ENCODE assay signal across 7 mouse cellular contexts in genomic region chrX:7733571-7734156, GRCm38 (mm10). TPM values are rescaled to one million over a fixed set of nuclear protein-coding genes. Genes with fewer than 3 reads are reported as not detected.
A peak's percentile ranks its signal among the peaks of the same experiment; 100 is the strongest.
DNase-seq lines count a peak whose midpoint lies in the region; ATAC-seq lines count a peak whose summit lies in the region.

No protein-coding gene starts in this region.

- H3K36me3 ChIP-seq in heart, embryonic 13.5 days, result no peaks in the 10 kb centered on the region
- no peaks in the 10 kb centered on the region; the same call in 1 of the 2 replicates for H3K36me3 ChIP-seq in lung, embryonic 16.5 days (ENCODE audit: control insufficient read depth, insufficient read depth, low read length)

- H3K9ac ChIP-seq in heart, embryonic 13.5 days, result peak overlapping the region; percentile 58; the same call in 1 of the 2 replicates
- 0 out of 2 replicates have a peak overlapping the region, but pooled peaks have one; percentile 23 for H3K9ac ChIP-seq in lung, embryonic 16.5 days (ENCODE audit: low read length)

- H3K4me1 ChIP-seq in heart, embryonic 13.5 days, result peaks cover 5% of the 10 kb centered on the region; the same call in 1 of the 2 replicates
- H3K4me1 ChIP-seq in lung, embryonic 16.5 days (replicated peaks; ENCODE audit: control insufficient read depth, insufficient read depth, low read length), result no peaks in the 10 kb centered on the region

- 25% methylated on average over 26 of the region's 26 CpGs for WGBS in heart, embryonic 13.5 days
- WGBS in lung, embryonic 16.5 days, result 34% methylated on average over 22 of the region's 26 CpGs

- ATAC-seq in CD4-positive, CD25-positive, alpha-beta regulatory T cell, adult 4 months, result peak; percentile 93
- no peak for ATAC-seq in heart, embryonic 13.5 days (ENCODE audit: extremely low read depth, insufficient number of reproducible peaks, low FRiP score, low TSS enrichment)
- peak; percentile 32; the same call in 1 of the 2 replicates for ATAC-seq in lung, embryonic 16.5 days (ENCODE audit: low read depth)

- no peak overlapping the region for H3K27ac ChIP-seq in heart, embryonic 13.5 days (replicated peaks)
- H3K27ac ChIP-seq in lung, embryonic 16.5 days (ENCODE audit: low read length), result no peak overlapping the region

- peak overlapping the region; percentile 35 for H3K4me2 ChIP-seq in heart, embryonic 13.5 days
- no peak overlapping the region for H3K4me2 ChIP-seq in lung, embryonic 16.5 days (ENCODE audit: low read depth, low read length)

- H3K9me3 ChIP-seq in heart, embryonic 13.5 days, result no peaks in the 10 kb centered on the region
- H3K9me3 ChIP-seq in lung, embryonic 16.5 days (ENCODE audit: control insufficient read depth, low read length), result no peaks in the 10 kb centered on the region

- H3K4me3 ChIP-seq in heart, embryonic 13.5 days, result no peak overlapping the region
- H3K4me3 ChIP-seq in lung, embryonic 16.5 days (ENCODE audit: low read length), result no peak overlapping the region

- 0 out of 2 replicates have a peak, but pooled peaks cover 3% of the 10 kb centered on the region for H3K27me3 ChIP-seq in heart, embryonic 13.5 days (replicated peaks)
- no peaks in the 10 kb centered on the region for H3K27me3 ChIP-seq in lung, embryonic 16.5 days (ENCODE audit: control insufficient read depth, insufficient read depth, low read depth, low read length)

- DNase-seq in Muller cell, postnatal 12 days (ENCODE audit: inconsistent ontology term), result peak; percentile 56
- peak; percentile 63 for DNase-seq in embryo, embryonic 10 days (ENCODE audit: low spot score)
- peak; percentile 79 to 82 for DNase-seq in kidney, postnatal 25 days
- DNase-seq in right cerebral cortex, postnatal 4 days, result peak; percentile 66

RNA-seq across cellular contexts. Expression of gene Praf2, which starts 5.4 kb away (rescaled TPM):
- 10 to 100 TPM; 33.9 to 40.0 TPM for polyA plus RNA-seq in CD4-positive, CD25-positive, alpha-beta regulatory T cell, adult 4 months (2017; shearing (Covaris generic))
- polyA plus RNA-seq in heart, embryonic 13.5 days (2015; fragmentation: Nextera tagmentation; extraction: Ambion mirVana), result 42.4 and 42.5 TPM in 2 replicates
- polyA plus RNA-seq in lung, embryonic 16.5 days (2015; fragmentation: Nextera tagmentation; extraction: Ambion mirVana), result 54.7 and 60.6 TPM in 2 replicates

RNA-seq across cellular contexts. Expression of gene Gm45208, which starts 11.6 kb away (rescaled TPM):
- polyA plus RNA-seq in CD4-positive, CD25-positive, alpha-beta regulatory T cell, adult 4 months (2017; shearing (Covaris generic)), result 1 to 10 TPM in 1 of 2 experiments, not detected in 1; 1.0 TPM
- 0.27 and 0.74 TPM in 2 replicates for polyA plus RNA-seq in heart, embryonic 13.5 days (2015; fragmentation: Nextera tagmentation; extraction: Ambion mirVana)
- polyA plus RNA-seq in lung, embryonic 16.5 days (2015; fragmentation: Nextera tagmentation; extraction: Ambion mirVana), result 0.72 and 1.7 TPM in 2 replicates

RNA-seq across cellular contexts. Expression of gene Ccdc120, which starts 17.0 kb away (rescaled TPM):
- polyA plus RNA-seq in CD4-positive, CD25-positive, alpha-beta regulatory T cell, adult 4 months (2017; shearing (Covaris generic)), result under 1 TPM; 0.20 to 0.52 TPM
- 5.6 and 6.1 TPM in 2 replicates for polyA plus RNA-seq in heart, embryonic 13.5 days (2015; fragmentation: Nextera tagmentation; extraction: Ambion mirVana)
- polyA plus RNA-seq in lung, embryonic 16.5 days (2015; fragmentation: Nextera tagmentation; extraction: Ambion mirVana), result 25.1 and 27.0 TPM in 2 replicates

RNA-seq across cellular contexts. Expression of gene Wdr45, which starts 19.5 kb away (rescaled TPM):
- polyA plus RNA-seq in CD4-positive, CD25-positive, alpha-beta regulatory T cell, adult 4 months (2017; shearing (Covaris generic)), result 10 to 100 TPM; 42.8 to 76.1 TPM
- 25.0 and 28.7 TPM in 2 replicates for polyA plus RNA-seq in heart, embryonic 13.5 days (2015; fragmentation: Nextera tagmentation; extraction: Ambion mirVana)
- polyA plus RNA-seq in lung, embryonic 16.5 days (2015; fragmentation: Nextera tagmentation; extraction: Ambion mirVana), result 102 and 122 TPM in 2 replicates

RNA-seq across cellular contexts. Expression of gene Tfe3, which starts 28.7 kb away (rescaled TPM):
- 10 to 100 TPM in 1 of 2 experiments, 1 to 10 TPM in 1; 8.5 to 14.4 TPM for polyA plus RNA-seq in CD4-positive, CD25-positive, alpha-beta regulatory T cell, adult 4 months (2017; shearing (Covaris generic))
- polyA plus RNA-seq in heart, embryonic 13.5 days (2015; fragmentation: Nextera tagmentation; extraction: Ambion mirVana), result 16.3 and 16.9 TPM in 2 replicates
- polyA plus RNA-seq in lung, embryonic 16.5 days (2015; fragmentation: Nextera tagmentation; extraction: Ambion mirVana), result 27.1 and 28.0 TPM in 2 replicates
